Mouse (Mus musculus) 3134 (cell line): ENCODE results near the gene Psen1.

Source experiments
- DNase-seq: peaks from one replicate; pipeline ENCODE4 v3.0.0-alpha.2; 2011; ENCODE audit warnings: low spot score; ENCODE audit not compliant: insufficient read length; ENCODE audit errors: extremely low read depth

Gene Psen1

DNA sequence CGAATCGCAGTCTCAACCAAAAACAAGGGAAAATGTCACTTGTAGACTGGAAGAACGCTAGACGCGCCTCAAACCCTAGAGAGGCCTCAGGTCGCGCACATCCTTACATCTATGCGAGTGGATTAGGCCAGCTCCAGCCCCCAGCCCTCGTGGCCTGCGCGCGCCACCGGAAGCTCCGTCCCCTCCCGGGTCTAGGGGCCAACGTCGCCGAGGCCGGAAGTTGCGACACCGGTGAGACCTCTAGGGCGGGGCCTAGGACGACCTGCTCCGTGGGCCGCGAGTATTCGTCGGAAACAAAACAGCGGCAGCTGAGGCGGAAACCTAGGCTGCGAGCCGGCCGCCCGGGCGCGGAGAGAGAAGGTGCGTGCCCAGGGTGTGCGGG, at the start of gene Psen1:
Gene Psen1 (plus strand): TSS at position 219 of the 382 bp plus-strand sequence.
- peak; percentile 88 for DNase-seq

DNA sequence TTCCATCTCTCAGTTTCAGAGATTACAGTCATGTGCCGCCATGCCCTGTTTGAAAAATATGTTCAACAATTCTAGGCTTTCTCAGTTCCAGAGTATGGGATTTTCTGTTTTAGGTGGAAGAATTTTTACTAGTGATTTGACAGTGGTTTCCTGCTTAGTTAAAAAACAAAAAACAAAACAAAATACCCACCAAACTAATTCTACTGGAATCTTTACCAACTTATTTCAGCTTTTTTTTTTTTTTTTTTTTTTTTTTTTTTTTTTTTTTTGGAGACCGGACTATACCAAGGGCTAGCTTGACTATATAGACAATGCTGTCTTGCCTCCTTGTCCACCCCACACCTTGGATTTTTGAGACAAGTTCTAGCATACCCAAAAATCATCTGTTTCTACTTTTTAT, 46.7 kb upstream of the Psen1 start:
- no peak for DNase-seq

DNA sequence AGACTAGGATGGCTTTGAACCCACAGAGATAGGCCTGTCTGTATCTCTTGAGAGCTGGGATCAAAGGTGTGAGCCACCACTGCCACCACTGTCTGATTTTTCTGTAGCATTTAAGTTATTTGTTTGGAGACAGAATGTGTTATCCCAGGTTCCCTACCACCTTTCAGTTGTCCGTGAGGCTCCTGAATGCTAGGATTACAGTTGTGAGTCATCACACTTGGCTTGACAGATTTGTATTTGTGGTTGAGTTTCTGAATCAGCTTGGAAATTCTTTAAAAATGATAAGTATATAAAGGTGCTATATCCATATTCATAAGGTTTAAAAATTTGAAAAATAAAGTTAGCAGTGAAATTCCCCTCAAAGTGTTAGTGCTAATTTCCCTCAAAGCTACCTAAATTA, 44.8 kb upstream of the Psen1 start:
- DNase-seq: no peak

DNA sequence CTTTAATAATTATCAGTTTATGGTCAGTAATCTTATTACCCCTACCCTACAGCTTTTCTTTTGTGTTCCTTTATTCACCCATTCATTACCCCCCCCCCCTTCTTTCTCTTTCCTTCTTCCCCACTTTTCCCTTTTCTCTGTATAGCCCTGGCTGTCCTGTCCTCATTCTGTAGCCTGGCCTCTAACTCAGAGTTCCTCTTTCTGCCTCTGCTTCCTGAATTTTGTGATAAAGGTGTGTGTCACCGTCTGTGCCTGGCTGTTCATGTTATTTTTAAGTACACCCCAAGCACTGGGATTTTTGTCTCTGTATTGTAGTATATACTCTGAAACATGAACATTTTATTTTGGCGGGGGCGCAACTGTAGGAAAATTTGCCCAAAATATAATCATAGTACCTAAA, 37.6 kb upstream of the Psen1 start:
- DNase-seq: no peak

DNA sequence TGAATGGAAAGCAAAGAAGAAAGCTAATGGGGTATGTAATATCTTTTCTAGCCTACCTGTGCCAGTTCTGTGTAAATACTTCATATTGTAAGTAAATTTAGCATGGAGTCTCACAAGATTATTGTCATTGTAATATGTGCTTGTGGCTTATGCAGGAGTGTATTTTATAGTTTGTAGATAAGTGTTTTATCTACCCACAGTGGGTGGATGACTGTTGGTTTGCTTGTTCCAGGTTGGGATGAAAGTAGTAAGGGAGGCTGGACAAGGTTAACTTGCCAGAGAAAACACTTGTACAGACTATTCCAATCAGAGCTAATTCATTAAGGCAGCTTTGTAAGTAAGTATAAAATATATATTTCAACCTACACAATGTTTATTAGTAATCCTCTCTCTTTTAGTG, 36.5 kb upstream of the Psen1 start:
- DNase-seq: no peak

DNA sequence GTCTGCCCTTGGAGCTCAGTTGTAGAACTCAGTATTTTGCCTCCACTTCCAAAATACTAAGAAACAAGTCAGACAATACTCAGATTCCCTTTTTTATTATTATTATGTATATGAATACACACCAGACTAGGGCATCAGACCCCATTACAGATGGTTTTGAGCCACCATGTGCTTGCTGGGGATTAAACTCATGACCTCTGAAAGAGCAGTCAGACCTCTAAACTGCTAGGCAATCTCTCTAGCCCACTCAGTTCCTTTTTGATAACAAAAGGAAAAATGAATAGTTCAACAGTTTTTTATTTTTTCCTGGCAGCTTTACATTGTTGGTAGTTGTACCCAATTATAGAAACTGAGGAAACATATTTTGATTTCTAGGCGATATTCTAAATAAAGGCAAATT, 2.5 kb upstream of the Psen1 start:
- no peak for DNase-seq

DNA sequence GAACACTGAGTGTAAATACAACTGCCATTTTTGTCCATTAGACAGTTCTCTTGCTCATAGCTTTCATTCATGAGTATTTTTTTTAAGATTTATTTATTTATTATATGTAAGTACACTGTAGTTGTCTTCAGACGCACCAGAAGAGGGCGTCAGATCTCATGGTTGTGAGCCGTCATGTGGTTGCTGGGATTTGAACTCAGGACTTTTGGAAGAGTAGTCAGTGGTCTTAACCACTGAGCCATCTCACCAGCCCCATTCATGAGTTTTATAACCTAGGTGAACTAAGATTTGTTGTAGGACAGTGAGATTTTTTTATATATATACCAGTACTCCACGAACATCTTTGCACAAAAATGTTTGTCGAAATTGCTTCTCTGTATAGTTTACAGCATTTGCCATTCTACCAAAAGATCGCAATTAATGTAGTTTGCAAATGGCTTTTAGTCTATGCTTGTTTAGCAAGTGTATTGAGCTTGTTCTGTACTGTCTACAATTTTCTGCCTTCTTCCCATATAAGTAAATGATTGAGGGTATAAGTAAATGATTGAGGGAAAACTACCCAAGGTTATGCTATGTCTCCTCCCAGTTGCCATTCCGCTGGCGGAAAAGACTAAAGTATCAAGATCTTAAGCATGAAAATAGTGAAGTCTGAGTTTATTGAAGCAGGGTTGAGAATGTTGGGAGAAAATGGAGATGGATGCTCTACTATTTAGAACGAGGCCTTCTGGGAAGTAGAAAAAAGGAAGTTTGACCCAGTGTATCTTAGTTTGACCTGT, 1.2 kb upstream of the Psen1 start:
- no peak for DNase-seq

DNA sequence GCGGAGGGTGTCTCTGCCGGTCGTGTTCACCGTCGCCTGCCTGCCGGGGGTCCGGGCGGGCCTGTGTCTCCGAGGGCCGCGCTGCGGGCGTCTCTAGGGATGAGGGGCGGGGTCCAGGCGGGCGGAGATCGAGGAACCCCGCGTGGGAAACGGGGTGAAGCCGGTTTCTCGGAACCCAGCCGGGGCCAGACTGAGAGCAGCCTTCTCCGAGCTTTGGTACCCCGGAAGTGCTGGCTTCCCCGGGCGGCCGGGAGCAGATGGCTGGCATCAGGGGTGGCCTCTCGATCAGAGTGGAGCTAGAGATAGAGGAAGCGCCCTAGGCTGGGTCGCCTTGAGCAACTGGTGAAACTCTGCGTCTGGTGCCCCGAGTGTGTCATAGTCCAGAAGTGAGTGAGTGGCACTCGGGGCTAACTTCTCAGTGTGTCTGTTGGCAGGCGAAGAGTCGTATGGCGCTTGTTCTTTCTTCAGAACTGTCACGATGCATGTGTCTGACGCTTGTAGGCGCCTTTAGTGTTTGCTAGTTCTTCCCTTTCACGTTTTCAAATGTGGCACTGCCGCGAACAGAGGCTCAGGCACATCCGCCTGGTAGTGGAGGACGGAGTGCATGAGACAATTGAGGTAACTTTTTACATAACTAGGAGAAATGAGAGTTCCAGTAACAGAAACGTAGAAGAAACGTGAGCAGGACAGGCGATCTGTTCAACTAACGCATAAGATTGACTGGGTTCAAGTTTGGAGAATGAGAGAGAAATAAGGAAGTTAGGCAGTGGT, 549 bp downstream of the Psen1 start:
- no peak for DNase-seq

DNA sequence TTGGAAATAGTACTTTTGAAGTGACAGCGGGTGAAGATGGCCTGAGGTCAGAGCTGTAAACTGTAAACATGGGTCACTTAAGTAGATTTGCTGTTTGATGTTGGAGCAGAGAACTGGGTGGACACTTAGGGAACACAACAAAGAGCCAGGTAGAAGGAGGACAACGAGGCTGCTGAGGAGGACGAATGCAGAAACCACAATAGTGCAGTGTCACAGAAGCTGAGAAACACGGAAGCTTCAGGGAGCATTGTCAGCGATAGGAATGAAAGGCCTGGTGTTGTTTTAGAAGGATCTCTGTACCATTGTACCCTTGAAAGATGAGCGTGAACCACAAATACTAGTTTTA, 1.1 kb downstream of the Psen1 start:
- no peak for DNase-seq

DNA sequence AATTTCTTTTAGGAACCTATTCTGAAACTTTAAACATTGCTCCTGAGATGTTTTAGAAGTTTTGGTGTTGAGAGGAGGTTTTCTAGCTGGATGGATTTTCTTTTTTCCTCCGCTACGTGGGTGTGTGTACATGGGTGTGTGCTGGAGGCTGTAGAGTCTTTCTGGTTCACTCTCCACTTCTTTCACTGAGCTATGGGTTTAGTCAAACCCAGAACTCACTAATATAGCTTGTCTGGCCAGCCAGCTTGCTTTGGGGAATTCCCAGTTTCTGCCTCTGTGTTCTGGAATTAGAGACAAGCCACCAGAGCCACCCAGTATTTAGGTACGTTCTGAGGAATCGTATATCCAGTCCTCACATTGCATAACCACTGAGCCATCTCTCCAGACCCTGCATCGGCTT, 6.1 kb downstream of the Psen1 start:
- no peak for DNase-seq

DNA sequence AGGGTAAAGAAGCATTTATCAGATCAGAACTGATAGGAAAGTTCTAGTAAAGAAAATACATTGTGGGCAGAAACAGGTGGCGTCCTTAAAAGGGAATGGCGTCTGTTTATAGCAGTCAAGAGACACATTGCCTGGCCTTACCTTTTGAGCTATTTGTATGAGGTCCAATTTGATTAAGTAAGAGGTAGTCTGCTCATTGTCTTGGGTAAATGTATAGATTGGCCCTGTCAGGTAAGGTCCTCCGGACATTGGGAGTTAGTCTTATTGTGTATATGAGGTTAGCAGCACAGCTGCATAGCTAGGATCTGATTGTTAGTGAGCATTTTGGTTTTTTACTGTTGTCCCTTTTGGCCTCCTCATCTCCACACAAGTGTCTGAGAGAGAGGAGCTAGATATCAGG, 6.7 kb downstream of the Psen1 start:
- DNase-seq: no peak

DNA sequence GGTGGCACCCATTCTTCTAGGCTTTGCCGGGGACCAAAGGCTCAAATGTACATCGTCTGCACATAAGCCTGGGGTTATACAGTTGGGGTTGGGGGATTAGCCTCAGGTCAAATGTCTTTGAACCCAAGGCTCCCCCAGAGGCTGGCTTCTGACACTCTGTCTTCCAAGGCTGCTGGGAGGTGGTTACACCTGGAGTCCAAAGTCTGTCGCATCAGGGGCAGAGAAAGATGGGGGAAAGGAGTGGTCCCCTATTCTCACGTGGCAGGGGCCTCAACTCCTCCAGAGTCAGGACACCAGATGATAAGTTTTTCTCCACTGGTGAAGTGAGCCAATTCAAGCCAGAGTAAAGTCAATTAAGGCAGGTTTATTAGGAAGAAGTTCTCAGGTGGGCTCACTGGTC, 10.7 kb downstream of the Psen1 start:
- DNase-seq: no peak

DNA sequence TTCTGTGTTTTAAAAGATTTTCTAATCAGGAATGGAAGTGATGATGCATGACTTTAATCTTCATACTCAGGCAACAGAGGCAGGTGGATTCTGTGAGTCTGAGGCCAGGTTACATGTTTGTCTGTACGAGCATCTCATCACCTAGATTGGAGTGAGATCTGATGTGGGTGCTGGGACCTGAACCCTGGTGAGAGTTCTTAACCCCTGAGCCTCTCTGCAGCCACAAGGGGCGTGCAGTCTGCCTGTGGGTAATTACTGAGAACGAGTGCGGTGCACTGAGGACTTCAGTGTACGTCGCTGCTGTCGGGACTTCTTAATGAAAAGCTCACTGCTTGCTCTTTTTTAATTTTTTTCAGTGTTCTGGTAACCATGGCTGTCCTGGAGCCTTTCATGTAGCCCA, 13.7 kb downstream of the Psen1 start:
- no peak for DNase-seq

DNA sequence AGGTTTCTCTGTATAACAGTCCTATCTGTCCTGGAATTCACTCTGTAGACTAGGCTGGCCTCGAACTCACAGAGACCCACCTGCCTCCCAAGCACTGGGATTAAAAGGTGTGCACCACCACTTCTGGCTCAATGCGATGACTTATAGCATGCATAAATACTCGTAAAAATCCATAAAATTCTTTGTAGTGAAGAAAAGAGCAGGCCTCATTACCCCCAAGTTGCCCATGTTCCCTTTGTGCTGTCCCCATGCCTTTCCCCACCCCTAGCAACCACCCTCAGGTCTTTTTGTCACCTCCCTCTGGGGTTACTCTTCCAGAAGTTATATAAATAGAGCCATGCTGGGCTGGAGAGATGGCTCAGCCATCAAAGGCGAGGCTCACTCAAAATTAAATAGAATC, 14.8 kb downstream of the Psen1 start:
- DNase-seq: no peak

DNA sequence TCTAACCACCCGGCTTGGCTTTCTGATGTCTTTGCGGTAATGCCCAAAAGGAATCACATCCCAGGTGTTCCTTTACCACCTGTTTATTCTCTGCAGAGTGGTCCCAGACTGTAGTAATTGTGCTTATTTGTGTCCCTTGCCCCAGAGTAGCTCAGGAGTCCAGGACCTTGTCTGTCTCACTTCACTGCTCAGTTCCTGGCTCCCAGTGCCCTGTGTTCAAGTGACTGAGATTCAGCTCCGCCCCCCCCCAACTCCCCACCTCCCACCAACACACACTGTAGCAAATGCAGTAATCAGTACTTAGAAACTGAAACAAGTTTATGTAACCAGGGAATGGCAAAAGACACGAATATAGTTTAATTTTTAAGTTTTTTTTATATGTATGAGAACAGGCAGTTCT, 19.0 kb downstream of the Psen1 start:
- DNase-seq: no peak

DNA sequence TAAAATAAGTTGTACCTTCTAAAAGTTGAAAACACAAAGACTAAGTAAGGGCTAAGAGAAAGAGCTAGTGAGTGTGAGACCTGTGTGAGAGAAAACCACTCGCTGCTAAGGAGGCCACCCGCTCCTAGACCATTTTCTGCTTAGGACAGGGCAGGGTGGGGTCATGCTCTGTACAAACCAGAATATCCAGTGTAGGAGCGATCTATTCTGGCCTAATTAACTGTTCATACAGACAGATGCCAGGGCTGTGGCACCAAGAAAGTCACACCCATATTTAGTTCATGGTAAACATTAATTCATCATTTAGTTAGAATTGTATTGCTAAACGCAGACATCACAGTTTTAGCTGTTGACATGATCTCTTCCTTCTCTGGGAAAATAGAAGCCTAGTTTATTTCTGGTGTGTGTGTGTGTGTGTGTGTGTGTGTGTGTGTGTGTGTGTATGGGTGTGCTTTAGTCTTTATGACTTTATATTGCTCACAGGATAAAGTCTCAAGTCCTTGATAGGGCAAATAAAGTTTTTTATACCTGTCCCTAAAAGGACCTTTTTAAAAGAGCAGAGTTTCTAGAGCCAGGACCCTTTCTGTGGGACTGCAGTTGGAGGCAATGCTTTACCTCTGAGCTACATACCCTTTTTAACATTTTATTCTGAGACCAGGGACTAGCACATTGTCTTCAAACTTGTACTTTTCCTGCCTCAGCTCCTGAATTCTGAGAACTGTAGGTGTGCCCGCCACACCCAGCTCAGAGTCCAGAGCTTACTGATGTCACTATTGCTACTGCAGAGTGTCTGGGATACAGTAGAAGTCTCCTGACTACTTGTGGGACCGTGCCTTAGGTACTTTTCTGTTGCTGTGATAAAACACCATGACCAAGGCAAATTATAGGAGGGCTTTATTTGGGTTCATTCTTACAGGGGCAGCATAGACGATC, 20.5 kb downstream of the Psen1 start:
- DNase-seq: no peak

DNA sequence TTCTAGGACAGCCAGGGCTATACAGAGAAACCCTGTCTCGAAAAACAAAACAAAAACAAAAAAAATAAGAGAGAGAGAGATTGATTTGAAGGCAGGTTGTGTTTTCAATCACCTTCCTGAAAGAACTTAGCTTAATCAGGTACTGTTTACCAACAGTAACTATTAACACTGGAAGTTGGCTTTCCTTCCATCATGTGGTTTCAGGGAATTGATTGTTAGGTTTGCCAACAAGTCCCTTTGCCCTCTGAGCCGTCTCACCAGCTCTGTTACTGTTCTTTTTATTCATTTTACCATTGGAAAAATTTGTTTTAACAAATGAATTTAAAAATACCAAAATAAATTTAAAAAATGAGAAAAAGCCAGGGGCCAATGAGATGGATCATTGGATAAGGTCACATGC, 22.0 kb downstream of the Psen1 start:
- no peak for DNase-seq

DNA sequence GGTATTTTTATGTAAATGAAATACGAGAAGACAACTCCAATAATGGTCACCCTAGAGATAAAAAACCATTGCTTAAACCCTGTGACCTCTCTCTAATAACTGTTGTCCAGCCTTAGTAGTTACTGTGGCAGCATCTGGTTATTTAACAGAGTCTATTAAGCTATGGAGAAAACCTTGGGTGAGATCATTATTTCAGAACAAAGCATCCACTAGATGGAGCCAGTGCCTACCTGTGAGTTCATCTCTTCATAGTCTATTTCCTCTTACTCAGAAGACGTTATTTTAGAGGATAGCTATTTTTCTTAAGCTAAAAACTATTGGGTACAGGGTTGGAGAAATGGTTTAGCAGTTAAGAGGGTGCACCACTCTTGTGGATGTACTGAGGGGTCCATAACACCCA, 25.8 kb downstream of the Psen1 start:
- DNase-seq: peak; percentile 14

DNA sequence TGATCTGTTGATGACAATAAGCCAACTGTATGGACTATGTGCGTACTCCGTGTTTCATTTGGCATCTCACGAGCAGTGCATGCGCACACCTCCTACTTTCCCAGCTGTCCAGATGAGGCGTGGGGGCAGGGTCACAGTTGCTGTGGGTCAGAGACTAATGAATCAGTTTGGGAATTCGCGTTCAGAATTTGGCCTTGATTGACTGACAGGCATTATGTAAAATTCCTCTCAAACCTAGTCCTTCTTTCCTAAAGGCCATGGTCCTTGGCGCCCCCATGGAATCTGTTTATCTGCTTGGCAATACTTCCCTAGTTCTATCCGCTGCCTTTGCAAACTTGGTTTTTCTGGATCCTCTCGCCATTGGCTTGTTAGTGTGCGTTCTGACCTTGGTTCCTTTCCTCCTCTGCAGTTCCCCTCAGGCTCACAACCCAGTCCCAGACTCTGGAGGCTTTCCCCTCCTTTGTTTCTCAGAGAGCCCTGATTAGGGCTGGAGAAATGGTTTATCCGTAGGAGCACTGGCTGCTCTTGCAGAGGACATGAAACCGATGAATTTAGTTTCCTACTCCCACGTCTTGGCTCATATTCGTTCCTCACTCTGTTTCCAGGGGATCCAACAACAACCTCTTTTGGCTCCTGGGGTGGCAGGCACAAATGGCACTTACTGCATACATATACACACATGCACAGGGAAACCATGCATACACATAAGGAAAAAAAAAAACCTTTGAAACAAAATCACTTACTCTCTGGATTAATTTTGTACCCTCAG, 28.6 kb downstream of the Psen1 start:
- no peak for DNase-seq

DNA sequence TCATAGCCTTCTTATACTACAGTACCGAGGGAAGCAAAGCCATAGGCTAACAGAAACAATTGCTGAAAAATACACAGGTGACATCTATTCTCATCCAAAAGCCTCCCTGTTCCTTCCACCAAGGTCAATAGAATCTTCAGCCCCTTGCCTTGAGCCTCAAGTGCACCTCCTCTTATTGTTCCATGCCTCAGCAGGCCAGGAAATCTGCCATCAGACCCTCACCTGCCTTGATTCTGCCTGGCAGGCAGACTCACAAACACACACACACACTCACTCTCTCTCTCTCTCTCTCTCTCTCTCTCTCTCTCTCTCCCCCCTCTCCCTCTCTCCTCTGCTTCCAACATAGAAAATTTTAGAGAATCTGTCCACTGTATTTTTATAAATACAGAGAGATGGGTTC, 31.5 kb downstream of the Psen1 start:
- no peak for DNase-seq

DNA sequence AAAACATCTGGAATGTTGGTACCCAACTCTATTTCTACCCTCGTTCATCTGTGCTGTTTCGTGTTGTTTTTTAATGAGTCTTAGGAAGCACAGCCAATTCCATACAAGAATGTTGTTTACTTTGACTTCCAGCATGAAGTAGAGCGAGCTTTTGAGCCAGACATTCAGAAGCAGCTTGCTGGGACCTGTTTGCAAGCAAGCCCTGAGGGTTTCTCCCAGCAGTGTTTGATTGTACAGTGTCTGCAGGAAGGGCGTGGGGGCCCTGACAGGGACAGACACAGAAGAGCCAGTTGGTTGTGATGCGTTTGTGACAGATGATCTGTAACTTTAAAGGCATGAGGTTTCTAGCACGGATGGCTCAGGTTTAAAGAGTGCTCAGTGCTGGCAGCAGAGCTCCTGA, 33.3 kb downstream of the Psen1 start:
- DNase-seq: no peak
